Mouse (Mus musculus): ENCODE measurements around the gene Ncln.

GRCm38 (mm10) chr10:81519227-81519977 is 23.2 kb upstream of the Ncln start:
- TF ChIP-seq CTCF (conservative IDR thresholded peaks at IDR 0.05; ENCODE audit: low read length) (no peak), NANOG (IDR thresholded peaks at IDR 0.05; ENCODE audit: borderline replicate concordance, low read length) (no peak)

Data from E14TG2a.4 (cell line).